Mouse (Mus musculus): ENCODE measurements around the gene Pafah1b2. TPM values are rescaled to one million over a fixed set of nuclear protein-coding genes. Genes with fewer than 3 reads are reported as not detected.

Gene Pafah1b2
- polyA plus RNA-seq, 1 experiment from 2014 or later, result 138 TPM

GRCm38 (mm10) chr9:45935628-45936210 is 76.8 kb downstream of the Pafah1b2 start, which contains the start of gene Tagln:
TSS of gene Tagln (minus strand) at chr9:45936058.
- ChIA-PET CTCF (interaction anchor here (3.1 kb wide), 1 partner anchor 24 kb away, joined by 13 read pairs; no protein-coding TSS in a partner anchor), POLR2A (no interaction called here)
- in situ Hi-C loops (cut with MboI; ENCODE audit: low pct_unique_long_range_greater_than_20kb), result no loop called here
- TF ChIP-seq CTCF (IDR thresholded peaks at IDR 0.05), result no peak
- no peaks in the 10 kb centered on the region for H3K27me3 ChIP-seq
- no peak for DNase-seq (ENCODE audit: low read depth, low spot score)
- peak; percentile 32 for ATAC-seq

GRCm38 (mm10) chr9:45932571-45933415 is 79.7 kb downstream of the Pafah1b2 start:
- in situ Hi-C loops (cut with MboI; ENCODE audit: low pct_unique_long_range_greater_than_20kb), result no loop called here
- ChIA-PET CTCF (interaction anchor here (1.4 to 2.1 kb wide), 2 partner anchors 14 to 21 kb away, joined by 4 to 6 read pairs; no protein-coding TSS in a partner anchor), POLR2A (interaction anchor here (0.9 to 1.7 kb wide), 3 partner anchors 12 to 27 kb away, joined by 3 to 4 read pairs (median 4); partner anchors contain the start of gene Pcsk7)
- ATAC-seq (no peak), DNase-seq (ENCODE audit: low read depth, low spot score) (no peak)
- no peak for TF ChIP-seq CTCF (IDR thresholded peaks at IDR 0.05)
- no peaks in the 10 kb centered on the region for H3K27me3 ChIP-seq

GRCm38 (mm10) chr9:45931958-45932357 is 80.5 kb downstream of the Pafah1b2 start:
- ChIA-PET CTCF (interaction anchor here (1.1 to 2.1 kb wide), 3 partner anchors 13 to 20 kb away, joined by 4 to 6 read pairs (median 5); no protein-coding TSS in a partner anchor), POLR2A (interaction anchor here (0.9 to 1.7 kb wide), 3 partner anchors 12 to 26 kb away, joined by 3 to 4 read pairs (median 4); partner anchors contain the start of gene Pcsk7)
- no peaks in the 10 kb centered on the region for H3K27me3 ChIP-seq
- ATAC-seq, result no peak
- no peak for TF ChIP-seq CTCF (IDR thresholded peaks at IDR 0.05)
- in situ Hi-C loops (cut with MboI; ENCODE audit: low pct_unique_long_range_greater_than_20kb), result no loop called here
- DNase-seq (ENCODE audit: low read depth, low spot score), result no peak

- in situ Hi-C loops (cut with MboI; ENCODE audit: low pct_unique_long_range_greater_than_20kb), result no loop called here
- CTCF ChIA-PET, result interaction anchor here (1.8 kb wide), 1 partner anchor 11 kb away, joined by 5 read pairs; no protein-coding TSS in a partner anchor
- no peak for TF ChIP-seq CTCF (IDR thresholded peaks at IDR 0.05)
- H3K27me3 ChIP-seq, result no peaks in the 10 kb centered on the region
- POLR2A ChIA-PET, result interaction anchor here (1.0 kb wide), 1 partner anchor 23 kb away, joined by 3 read pairs; the partner anchor contains the start of genes Pcsk7 and Rnf214
- DNase-seq (ENCODE audit: low read depth, low spot score) (no peak), ATAC-seq (no peak)
These were observed 83.2 kb downstream of the Pafah1b2 start for GRCm38 (mm10) chr9:45929285-45929684.

GRCm38 (mm10) chr9:45919895-45920294 is 92.6 kb downstream of the Pafah1b2 start:
- no peak for ATAC-seq
- in situ Hi-C loops (cut with MboI; ENCODE audit: low pct_unique_long_range_greater_than_20kb), result no loop called here
- POLR2A ChIA-PET, result interaction anchor here (1.2 kb wide), 1 partner anchor 13 kb away, joined by 4 read pairs; no protein-coding TSS in a partner anchor
- no peaks in the 10 kb centered on the region for H3K27me3 ChIP-seq
- no peak for DNase-seq (ENCODE audit: low read depth, low spot score)
- no peak for TF ChIP-seq CTCF (IDR thresholded peaks at IDR 0.05)
- CTCF ChIA-PET, result interaction anchor here (1.6 kb wide), 1 partner anchor 12 kb away, joined by 6 read pairs; no protein-coding TSS in a partner anchor

- DNase-seq (ENCODE audit: low read depth, low spot score) (no peak), ATAC-seq (no peak)
- H3K27me3 ChIP-seq, result no peaks in the 10 kb centered on the region
- ChIA-PET CTCF (interaction anchor here (1.9 kb wide), 1 partner anchor 12 kb away, joined by 5 read pairs; no protein-coding TSS in a partner anchor), POLR2A (interaction anchor here (0.7 kb wide), 2 partner anchors 37 to 315 kb away, joined by 3 to 5 read pairs; no protein-coding TSS in a partner anchor)
- in situ Hi-C loops (cut with MboI; ENCODE audit: low pct_unique_long_range_greater_than_20kb), result no loop called here
- TF ChIP-seq CTCF (IDR thresholded peaks at IDR 0.05), result no peak
These were observed 95.2 kb downstream of the Pafah1b2 start for GRCm38 (mm10) chr9:45917041-45917934.

GRCm38 (mm10) chr9:45915659-45916058 is 96.8 kb downstream of the Pafah1b2 start:
- H3K27me3 ChIP-seq, result no peaks in the 10 kb centered on the region
- ATAC-seq, result no peak
- POLR2A ChIA-PET, result no interaction called here
- in situ Hi-C loops (cut with MboI; ENCODE audit: low pct_unique_long_range_greater_than_20kb), result no loop called here
- DNase-seq (ENCODE audit: low read depth, low spot score), result no peak
- TF ChIP-seq CTCF (IDR thresholded peaks at IDR 0.05), result no peak
- CTCF ChIA-PET, result no interaction called here

Other genes with a start within 250 kb of the Pafah1b2 start
- gene Cep164, start 184.0 kb downstream of the Pafah1b2 start, polyA plus RNA-seq (2021), result 25.7 TPM
- 23.2 TPM for gene Bace1, start 174.1 kb downstream of the Pafah1b2 start, polyA plus RNA-seq (2021)
- 25.4 TPM for gene Pcsk7, start 106.2 kb downstream of the Pafah1b2 start, polyA plus RNA-seq (2021)
- gene Rnf214, start 105.8 kb downstream of the Pafah1b2 start, polyA plus RNA-seq (2021), result 46.8 TPM
- gene Tagln, start 76.6 kb downstream of the Pafah1b2 start, polyA plus RNA-seq (2021), result 930 TPM
- 132 TPM for gene Sidt2, start 57.4 kb downstream of the Pafah1b2 start, polyA plus RNA-seq (2021)
- gene Sik3, start 130 bp upstream of the Pafah1b2 start, polyA plus RNA-seq (2021), result 46.2 TPM
- gene Apoa1, start 215.9 kb upstream of the Pafah1b2 start, polyA plus RNA-seq (2021), result not detected
- not detected for gene Apoc3, start 222.9 kb upstream of the Pafah1b2 start, polyA plus RNA-seq (2021)
- not detected for gene Apoa4, start 228.0 kb upstream of the Pafah1b2 start, polyA plus RNA-seq (2021)

Measured in Patski (cell line).